Mouse (Mus musculus): ENCODE results near the gene Map1b.

Map1b gene

GRCm38 (mm10) chr13:99393128-99393527, 123.2 kb downstream of the Map1b start:
- no peak for TF ChIP-seq GATA4 (IDR thresholded peaks at IDR 0.05; ENCODE audit: insufficient replicate concordance, low read length)

GRCm38 (mm10) chr13:99391417-99391816, 124.9 kb downstream of the Map1b start:
- no peak for TF ChIP-seq GATA4 (IDR thresholded peaks at IDR 0.05; ENCODE audit: insufficient replicate concordance, low read length)

- no peak for TF ChIP-seq GATA4 (IDR thresholded peaks at IDR 0.05; ENCODE audit: insufficient replicate concordance, low read length)
Observed at GRCm38 (mm10) chr13:99387901-99388811, 128.2 kb downstream of the Map1b start.

- no peak for TF ChIP-seq GATA4 (IDR thresholded peaks at IDR 0.05; ENCODE audit: insufficient replicate concordance, low read length)
Observed at GRCm38 (mm10) chr13:99386341-99386740, 130.0 kb downstream of the Map1b start.

- no peak for TF ChIP-seq GATA4 (IDR thresholded peaks at IDR 0.05; ENCODE audit: insufficient replicate concordance, low read length)
Observed at GRCm38 (mm10) chr13:99385911-99386310, 130.4 kb downstream of the Map1b start.

GRCm38 (mm10) chr13:99384555-99385203, 131.7 kb downstream of the Map1b start:
- TF ChIP-seq GATA4 (IDR thresholded peaks at IDR 0.05; ENCODE audit: insufficient replicate concordance, low read length): no peak

- TF ChIP-seq GATA4 (IDR thresholded peaks at IDR 0.05; ENCODE audit: insufficient replicate concordance, low read length): no peak
Observed at GRCm38 (mm10) chr13:99382373-99382772, 134.0 kb downstream of the Map1b start.

- no peak for TF ChIP-seq GATA4 (IDR thresholded peaks at IDR 0.05; ENCODE audit: insufficient replicate concordance, low read length)
Observed at GRCm38 (mm10) chr13:99378223-99378622, 138.1 kb downstream of the Map1b start.

- no peak for TF ChIP-seq GATA4 (IDR thresholded peaks at IDR 0.05; ENCODE audit: insufficient replicate concordance, low read length)
Observed at GRCm38 (mm10) chr13:99377055-99377454, 139.3 kb downstream of the Map1b start.

- no peak for TF ChIP-seq GATA4 (IDR thresholded peaks at IDR 0.05; ENCODE audit: insufficient replicate concordance, low read length)
Observed at GRCm38 (mm10) chr13:99375550-99375949, 140.8 kb downstream of the Map1b start.

- TF ChIP-seq GATA4 (IDR thresholded peaks at IDR 0.05; ENCODE audit: insufficient replicate concordance, low read length): no peak
Observed at GRCm38 (mm10) chr13:99374191-99374590, 142.1 kb downstream of the Map1b start.

GRCm38 (mm10) chr13:99373684-99374083, 142.7 kb downstream of the Map1b start:
- no peak for TF ChIP-seq GATA4 (IDR thresholded peaks at IDR 0.05; ENCODE audit: insufficient replicate concordance, low read length)
